Mouse (Mus musculus): ENCODE measurements around the gene Tmc2.

Gene Tmc2

GRCm38 (mm10) chr2:130248226-130248625, 53.2 kb downstream of the Tmc2 start:
- DNase-seq (ENCODE audit: low read depth, low spot score) = no peak

GRCm38 (mm10) chr2:130256762-130257161, 61.8 kb downstream of the Tmc2 start:
- DNase-seq (ENCODE audit: low read depth, low spot score) = no peak

GRCm38 (mm10) chr2:130260822-130261221, 65.8 kb downstream of the Tmc2 start:
- DNase-seq (ENCODE audit: low read depth, low spot score) = no peak

GRCm38 (mm10) chr2:130261914-130262313, 66.9 kb downstream of the Tmc2 start:
- DNase-seq (ENCODE audit: low read depth, low spot score) = no peak

GRCm38 (mm10) chr2:130262398-130262797, 67.4 kb downstream of the Tmc2 start:
- no peak for DNase-seq (ENCODE audit: low read depth, low spot score)

- DNase-seq (ENCODE audit: low read depth, low spot score) = no peak
Measured at GRCm38 (mm10) chr2:130265520-130265919, 70.5 kb downstream of the Tmc2 start.

- DNase-seq (ENCODE audit: low read depth, low spot score) = no peak
Measured at GRCm38 (mm10) chr2:130268074-130268473, 73.1 kb downstream of the Tmc2 start.

GRCm38 (mm10) chr2:130273732-130274131, 78.7 kb downstream of the Tmc2 start:
- DNase-seq (ENCODE audit: low read depth, low spot score) = no peak

GRCm38 (mm10) chr2:130274149-130274861, 79.3 kb downstream of the Tmc2 start, which contains the start of gene Nop56:
Gene Nop56, plus strand, starts transcription at chr2:130274430.
- DNase-seq (ENCODE audit: low read depth, low spot score) = peak; percentile 97

GRCm38 (mm10) chr2:130274862-130275261, 79.9 kb downstream of the Tmc2 start:
- DNase-seq (ENCODE audit: low read depth, low spot score) = no peak

- DNase-seq (ENCODE audit: low read depth, low spot score) = peak; percentile 78
Measured at GRCm38 (mm10) chr2:130275649-130276048, 80.7 kb downstream of the Tmc2 start.

GRCm38 (mm10) chr2:130279600-130280091, 84.7 kb downstream of the Tmc2 start:
- no peak for DNase-seq (ENCODE audit: low read depth, low spot score)

- no peak for DNase-seq (ENCODE audit: low read depth, low spot score)
Measured at GRCm38 (mm10) chr2:130280224-130280623, 85.2 kb downstream of the Tmc2 start.

- no peak for DNase-seq (ENCODE audit: low read depth, low spot score)
Measured at GRCm38 (mm10) chr2:130280818-130281217, 85.8 kb downstream of the Tmc2 start.

GRCm38 (mm10) chr2:130283854-130284654, 89.1 kb downstream of the Tmc2 start, which contains the start of gene Idh3b:
Gene Idh3b, minus strand, starts transcription at chr2:130284547.
- peak; percentile 60 for DNase-seq (ENCODE audit: low read depth, low spot score)

- no peak for DNase-seq (ENCODE audit: low read depth, low spot score)
Measured at GRCm38 (mm10) chr2:130289086-130289485, 94.1 kb downstream of the Tmc2 start.

- DNase-seq (ENCODE audit: low read depth, low spot score) = no peak
Measured at GRCm38 (mm10) chr2:130291434-130291833, 96.4 kb downstream of the Tmc2 start.

- no peak for DNase-seq (ENCODE audit: low read depth, low spot score)
Measured at GRCm38 (mm10) chr2:130293009-130293408, 98.0 kb downstream of the Tmc2 start.

- DNase-seq (ENCODE audit: low read depth, low spot score) = no peak
Measured at GRCm38 (mm10) chr2:130293486-130293885, 98.5 kb downstream of the Tmc2 start.

- no peak for DNase-seq (ENCODE audit: low read depth, low spot score)
Measured at GRCm38 (mm10) chr2:130294218-130294935, 99.4 kb downstream of the Tmc2 start.

- no peak for DNase-seq (ENCODE audit: low read depth, low spot score)
Measured at GRCm38 (mm10) chr2:130294936-130295277, 99.9 kb downstream of the Tmc2 start, which contains the start of gene Ebf4. Gene Ebf4, plus strand, starts transcription at chr2:130295169.
